Mouse (Mus musculus) ES-E14 (cell line): ENCODE results near the gene Ube2d1.

Experiments used
- CHD2 ChIP-seq: IDR thresholded peaks from 2 replicates; pipeline ENCODE4 v1.6.1; 2014; ENCODE audit warnings: mild to moderate bottlenecking, low read depth, low read length, inconsistent platforms
- HCFC1 ChIP-seq: IDR thresholded peaks from 2 replicates; pipeline ENCODE4 v1.6.1; 2012; ENCODE audit warnings: low read length, inconsistent platforms, borderline replicate concordance; ENCODE audit not compliant: insufficient read depth
- MAFK ChIP-seq: IDR thresholded peaks from 2 replicates; pipeline ENCODE4 v1.6.1; 2014; ENCODE audit warnings: mild to moderate bottlenecking, low read depth, low read length, inconsistent platforms; ENCODE audit not compliant: insufficient read depth
- ZC3H11A ChIP-seq: IDR thresholded peaks from 2 replicates; pipeline ENCODE4 v1.6.1; 2012; ENCODE audit warnings: low read depth, mild to moderate bottlenecking, inconsistent platforms, low read length, borderline replicate concordance
- ZNF384 ChIP-seq: IDR thresholded peaks from 2 replicates; pipeline ENCODE4 v1.6.1; 2012; ENCODE audit warnings: low read depth, low read length, inconsistent platforms

DNA sequence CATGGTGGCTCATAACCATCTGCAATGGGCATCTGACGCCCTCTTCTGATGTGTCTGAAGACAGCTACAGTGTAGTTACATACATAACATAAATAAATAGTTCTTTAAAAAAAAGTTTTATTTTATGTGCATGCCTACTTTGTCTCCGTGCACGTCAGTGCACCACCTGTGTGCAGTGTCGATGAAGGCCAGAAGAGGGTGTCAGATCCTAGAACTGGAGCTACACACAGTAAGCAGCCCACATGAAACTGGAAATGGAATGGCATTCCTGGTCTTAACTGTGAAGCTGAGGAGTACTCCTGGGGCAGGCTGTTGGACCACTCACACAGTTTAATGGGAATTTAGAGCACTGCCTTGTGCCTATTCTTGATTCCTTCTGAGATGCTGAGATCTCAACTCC is 47.3 kb upstream of the Ube2d1 start:
- no peak for TF ChIP-seq CHD2
- TF ChIP-seq ZC3H11A: no peak
- no peak for TF ChIP-seq MAFK
- no peak for TF ChIP-seq ZNF384
- TF ChIP-seq HCFC1: no peak
